ENCODE assay signal across 29 mouse cellular contexts in genomic region chr6:99009771-99010170, GRCm38 (mm10).
DNase-seq lines count a peak whose midpoint lies in the region; ATAC-seq lines count a peak whose summit lies in the region.
"Had no signal": no experiment of that assay in that cellular context is flagged by ENCODE, and none has a peak within 500 bp of the region (broad histone marks: within the 10 kb centered on the region; RNA-seq: fewer than 3 reads in every experiment).

No protein-coding gene starts in this region.

- H3K4me3 ChIP-seq in embryonic facial prominence, embryonic 11.5 days (ENCODE audit: low read depth, low read length), result no peak overlapping the region
- H3K4me3 ChIP-seq in embryonic facial prominence, embryonic 10.5 days, result no peak overlapping the region
- no peak overlapping the region for H3K4me3 ChIP-seq in hindbrain, embryonic 10.5 days
- no peak overlapping the region for H3K4me3 ChIP-seq in hindbrain, embryonic 16.5 days (ENCODE audit: low read length)
- H3K4me3 ChIP-seq in limb, embryonic 12.5 days (replicated peaks), result no peak overlapping the region
- H3K4me3 ChIP-seq: erythroblast, embryonic 14.5 days; hindbrain, embryonic 12.5 days; limb, embryonic 15.5 days had no signal

- no peaks in the 10 kb centered on the region for H3K27me3 ChIP-seq in embryonic facial prominence, embryonic 11.5 days (ENCODE audit: control insufficient read depth, insufficient read depth, low read length)
- H3K27me3 ChIP-seq in embryonic facial prominence, embryonic 10.5 days (replicated peaks; ENCODE audit: low read depth, poor library complexity, severe bottlenecking), result peaks cover 7% of the 10 kb centered on the region; the same call in 1 of the 2 replicates
- peaks cover 7% of the 10 kb centered on the region for H3K27me3 ChIP-seq in hindbrain, embryonic 10.5 days (ENCODE audit: insufficient read depth, poor library complexity, severe bottlenecking)
- peaks cover 5% of the 10 kb centered on the region; the same call in 1 of the 2 replicates for H3K27me3 ChIP-seq in hindbrain, embryonic 16.5 days (replicated peaks; ENCODE audit: control insufficient read depth, insufficient read depth, low read length)
- H3K27me3 ChIP-seq in limb, embryonic 12.5 days, result peaks cover 29% of the 10 kb centered on the region
- H3K27me3 ChIP-seq: CH12.LX; hindbrain, embryonic 12.5 days; limb, embryonic 15.5 days had no signal

- no peak overlapping the region for H3K27ac ChIP-seq in embryonic facial prominence, embryonic 11.5 days (replicated peaks; ENCODE audit: low read depth, low read length)
- H3K27ac ChIP-seq in embryonic facial prominence, embryonic 10.5 days (replicated peaks), result no peak overlapping the region; the same call in 1 of the 2 replicates
- H3K27ac ChIP-seq in hindbrain, embryonic 10.5 days, result peak overlapping the region; percentile 50; the same call in 1 of the 2 replicates
- H3K27ac ChIP-seq in hindbrain, embryonic 16.5 days (ENCODE audit: low read depth, low read length), result no peak overlapping the region
- H3K27ac ChIP-seq in limb, embryonic 12.5 days, result no peak overlapping the region
- H3K27ac ChIP-seq: hindbrain, embryonic 12.5 days; limb, embryonic 15.5 days; liver, embryonic 14.5 days; stomach, postnatal 0 days had no signal

- H3K4me2 ChIP-seq in embryonic facial prominence, embryonic 11.5 days (ENCODE audit: low read depth, low read length), result no peak overlapping the region
- no peak overlapping the region for H3K4me2 ChIP-seq in hindbrain, embryonic 16.5 days (ENCODE audit: low read length)
- H3K4me2 ChIP-seq in limb, embryonic 12.5 days, result 0 out of 2 replicates have a peak overlapping the region, but pooled peaks have one; percentile 6
- H3K4me2 ChIP-seq: hindbrain, embryonic 12.5 days; limb, embryonic 15.5 days had no signal

- ATAC-seq in embryonic facial prominence, embryonic 11.5 days (replicated peaks; ENCODE audit: insufficient number of reproducible peaks, low FRiP score, low TSS enrichment, low read depth), result 0 out of 2 replicates have a peak, but pooled peaks have one; percentile 37
- ATAC-seq in hindbrain, embryonic 16.5 days, result no peak
- no peak for ATAC-seq in limb, embryonic 12.5 days (ENCODE audit: insufficient number of reproducible peaks, insufficient read depth, low FRiP score, low TSS enrichment, low read depth)
- ATAC-seq: intestine, embryonic 16.5 days; midbrain, embryonic 16.5 days had no signal

- no peak for DNase-seq in embryonic facial prominence, embryonic 11.5 days (ENCODE audit: low spot score)
- no peak for DNase-seq in embryonic facial prominence, embryonic 10.5 days (ENCODE audit: low spot score)
- DNase-seq in hindbrain, embryonic 10.5 days (ENCODE audit: low spot score), result no peak
- peak; percentile 64 for DNase-seq in R1 (ENCODE audit: low read depth, low spot score)
- DNase-seq in ovary, postnatal 14 days (ENCODE audit: low spot score), result no peak
- DNase-seq in lung, postnatal 14 days, result no peak
- DNase-seq: adrenal gland, adult 8-10 months; cerebellum, adult 2 months; cerebellum, postnatal 14 days; gastrocnemius, postnatal 10 days; heart, postnatal 14 days; kidney, adult 8-10 months; kidney, postnatal 10 days; lung, adult 2 months; lung, postnatal 10 days; right cerebral cortex, adult 18-20 months; right cerebral cortex, postnatal 4 days; thymus, adult 18-20 months; thymus, postnatal 25 days had no signal

- peaks cover 4% of the 10 kb centered on the region; the same call in 1 of the 2 replicates for H3K36me3 ChIP-seq in embryonic facial prominence, embryonic 11.5 days (replicated peaks; ENCODE audit: control insufficient read depth, insufficient read depth, low read depth, low read length)
- H3K36me3 ChIP-seq in embryonic facial prominence, embryonic 10.5 days (replicated peaks), result peaks cover 80% of the 10 kb centered on the region
- H3K36me3 ChIP-seq in hindbrain, embryonic 10.5 days, result peaks cover 47% of the 10 kb centered on the region
- peaks cover 2% of the 10 kb centered on the region; the same call in 1 of the 2 replicates for H3K36me3 ChIP-seq in hindbrain, embryonic 16.5 days (ENCODE audit: control insufficient read depth, insufficient read depth, low read length)
- H3K36me3 ChIP-seq in limb, embryonic 12.5 days, result peaks cover 43% of the 10 kb centered on the region

- no peak overlapping the region for H3K9ac ChIP-seq in embryonic facial prominence, embryonic 11.5 days (replicated peaks; ENCODE audit: low read length)
- H3K9ac ChIP-seq in hindbrain, embryonic 16.5 days (ENCODE audit: low read depth, low read length), result no peak overlapping the region
- H3K9ac ChIP-seq in limb, embryonic 12.5 days (replicated peaks), result no peak overlapping the region
- H3K9ac ChIP-seq: hindbrain, embryonic 12.5 days; limb, embryonic 15.5 days; liver, embryonic 14.5 days had no signal

- no peaks in the 10 kb centered on the region for H3K9me3 ChIP-seq in embryonic facial prominence, embryonic 11.5 days (replicated peaks; ENCODE audit: control insufficient read depth, low read length)
- H3K9me3 ChIP-seq in embryonic facial prominence, embryonic 10.5 days, result peaks cover 5% of the 10 kb centered on the region; the same call in 1 of the 2 replicates
- H3K9me3 ChIP-seq in hindbrain, embryonic 10.5 days, result peaks cover 7% of the 10 kb centered on the region
- H3K9me3 ChIP-seq in hindbrain, embryonic 16.5 days (ENCODE audit: control insufficient read depth, low read length), result peaks cover 4% of the 10 kb centered on the region
- peaks cover 5% of the 10 kb centered on the region for H3K9me3 ChIP-seq in limb, embryonic 12.5 days
- H3K9me3 ChIP-seq: limb, embryonic 15.5 days had no signal

- peaks cover 3% of the 10 kb centered on the region; the same call in 1 of the 2 replicates for H3K4me1 ChIP-seq in embryonic facial prominence, embryonic 11.5 days (ENCODE audit: control insufficient read depth, insufficient read depth, low read length)
- peaks cover 57% of the 10 kb centered on the region for H3K4me1 ChIP-seq in embryonic facial prominence, embryonic 10.5 days
- peaks cover 66% of the 10 kb centered on the region for H3K4me1 ChIP-seq in hindbrain, embryonic 10.5 days (replicated peaks)
- peaks cover 13% of the 10 kb centered on the region for H3K4me1 ChIP-seq in hindbrain, embryonic 16.5 days (ENCODE audit: control insufficient read depth, insufficient read depth, low read depth, low read length)
- H3K4me1 ChIP-seq in limb, embryonic 12.5 days (replicated peaks), result peaks cover 37% of the 10 kb centered on the region

- WGBS in embryonic facial prominence, embryonic 11.5 days, result 40% methylated on average over 10 of the region's 10 CpGs
- WGBS in embryonic facial prominence, embryonic 10.5 days, result 41% methylated on average over 10 of the region's 10 CpGs
- 39% methylated on average over 10 of the region's 10 CpGs for WGBS in hindbrain, embryonic 10.5 days
- WGBS in hindbrain, embryonic 16.5 days, result 42% methylated on average over 10 of the region's 10 CpGs
- 18% methylated on average over 9 of the region's 10 CpGs for WGBS in limb, embryonic 12.5 days
